Mouse (Mus musculus) embryonic facial prominence, embryonic 14.5 days (tissue): ENCODE data around the gene Adnp. TPM values are rescaled to one million over a fixed set of nuclear protein-coding genes. Genes with fewer than 3 reads are reported as not detected.

Experiments used
- ATAC-seq: fragments of 200-750 bp; cut with Nextera tagmentation; 2 replicates; pipeline ENCODE4 v1.8.0; 2017; ENCODE audit warnings: low read depth, moderate number of reproducible peaks, moderate TSS enrichment
- DNase-seq: peaks from one replicate; pipeline ENCODE4 v3.0.0-alpha.2; 2015; ENCODE audit warnings: low spot score
- H3K27ac ChIP-seq: fragments of 300-500 bp; sonication (generic); replicated peaks from 2 replicates; pipeline ENCODE4 v1.5.1; 2014; ENCODE audit warnings: low read depth, mild to moderate bottlenecking, low read length, moderate library complexity
- H3K27me3 ChIP-seq: fragments of 300-500 bp; sonication (generic); replicated peaks from 2 replicates; pipeline ENCODE4 v1.6.1; 2014; ENCODE audit warnings: low read length; ENCODE audit not compliant: control insufficient read depth, insufficient read depth
- H3K36me3 ChIP-seq: fragments of 300-500 bp; sonication (generic); 2 replicates; pipeline ENCODE4 v1.6.1; 2014; ENCODE audit warnings: low read length, mixed read lengths; ENCODE audit not compliant: control insufficient read depth, insufficient read depth
- H3K4me1 ChIP-seq: fragments of 300-500 bp; sonication (generic); 2 replicates; pipeline ENCODE4 v1.6.1; 2014; ENCODE audit warnings: antibody characterized with exemption, low read length; ENCODE audit not compliant: control insufficient read depth, insufficient read depth
- H3K4me2 ChIP-seq: fragments of 300-500 bp; sonication (generic); 2 replicates; pipeline ENCODE4 v1.6.1; 2014; ENCODE audit warnings: low read depth, mild to moderate bottlenecking, low read length, moderate library complexity, mixed read lengths
- H3K4me3 ChIP-seq: fragments of 300-500 bp; sonication (generic); 2 replicates; pipeline ENCODE4 v1.5.1; 2014; ENCODE audit warnings: low read depth, mild to moderate bottlenecking, low read length
- H3K9ac ChIP-seq: fragments of 300-500 bp; sonication (generic); 2 replicates; pipeline ENCODE4 v1.6.1; 2014; ENCODE audit warnings: low read depth, mild to moderate bottlenecking, low read length, moderate library complexity, mixed read lengths
- H3K9me3 ChIP-seq: fragments of 300-500 bp; sonication (generic); 2 replicates; pipeline ENCODE4 v1.6.1; 2016; ENCODE audit warnings: low read length; ENCODE audit not compliant: control insufficient read depth
- WGBS: fragments of 180-500 bp; shearing (Covaris S2); extraction: QIAGEN DNeasy Blood & Tissue Kit; methylation state at CpG from one replicate; pipeline ENCODE4 v1.1.7; 2014; 5-methylcytosine and 5-hydroxymethylcytosine counted together
- polyA plus RNA-seq: library from polyadenylated mRNA; unstranded; fragments of >200 nt; fragmentation: Nextera tagmentation; extraction: Ambion mirVana; gene quantifications from 2 replicates; pipeline ENCODE4 v1.2.1, GENCODE M21; 2014

Adnp gene
- polyA plus RNA-seq, 1 experiment from 2014 or later = 2.5 TPM

DNA sequence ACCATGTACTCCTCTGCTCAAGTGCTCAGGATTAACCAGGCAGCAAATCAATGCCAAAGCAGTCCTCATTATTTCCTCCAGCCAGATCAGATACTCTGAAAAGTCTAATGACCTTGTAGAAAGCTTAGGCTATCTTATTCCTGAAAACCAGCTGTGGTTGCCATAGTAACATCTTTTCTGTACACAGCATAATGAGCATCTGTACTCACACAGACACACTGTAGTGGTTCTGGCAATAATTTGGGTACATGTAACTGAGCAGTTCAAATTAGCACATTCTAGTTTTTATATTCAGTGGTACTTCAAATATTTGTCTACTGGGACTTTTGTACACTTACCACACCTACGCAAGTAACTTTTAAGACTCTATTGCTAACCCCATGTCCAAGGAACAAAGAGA lies 8.5 kb downstream of the Adnp start:
- DNase-seq = no peak
- peak; percentile 47; the same call in 1 of the 2 replicates for ATAC-seq
- no peak overlapping the region for H3K27ac ChIP-seq
- H3K9me3 ChIP-seq = peaks cover 2% of the 10 kb centered on the region; the same call in 1 of the 2 replicates
- peaks cover 37% of the 10 kb centered on the region for H3K4me1 ChIP-seq
- H3K4me3 ChIP-seq = no peak overlapping the region
- H3K9ac ChIP-seq = no peak overlapping the region
- no peaks in the 10 kb centered on the region for H3K27me3 ChIP-seq
- peaks cover 24% of the 10 kb centered on the region for H3K36me3 ChIP-seq
- H3K4me2 ChIP-seq = no peak overlapping the region
- 80% methylated on average over 1 of the region's 1 CpGs for WGBS

- WGBS = 54% methylated on average over 2 of the region's 2 CpGs
- Histone ChIP-seq H3K9me3 (no peaks in the 10 kb centered on the region), H3K27me3 (no peaks in the 10 kb centered on the region), H3K27ac (no peak overlapping the region), H3K4me3 (no peak overlapping the region), H3K4me1 (peaks cover 38% of the 10 kb centered on the region), H3K36me3 (peaks cover 35% of the 10 kb centered on the region), H3K4me2 (no peak overlapping the region), H3K9ac (no peak overlapping the region)
- no peak for DNase-seq
- ATAC-seq = no peak
These were observed 11.2 kb downstream of the Adnp start for GRCm38 (mm10) chr2:168195721-168196120.

- DNase-seq (no peak), ATAC-seq (no peak)
- Histone ChIP-seq H3K4me1 (peaks cover 27% of the 10 kb centered on the region), H3K4me3 (no peak overlapping the region), H3K27ac (no peak overlapping the region), H3K36me3 (peaks cover 37% of the 10 kb centered on the region), H3K27me3 (no peaks in the 10 kb centered on the region), H3K4me2 (no peak overlapping the region), H3K9ac (no peak overlapping the region), H3K9me3 (no peaks in the 10 kb centered on the region)
- 67% methylated on average over 2 of the region's 2 CpGs for WGBS
These were observed 13.2 kb downstream of the Adnp start for GRCm38 (mm10) chr2:168193685-168194084.

DNA sequence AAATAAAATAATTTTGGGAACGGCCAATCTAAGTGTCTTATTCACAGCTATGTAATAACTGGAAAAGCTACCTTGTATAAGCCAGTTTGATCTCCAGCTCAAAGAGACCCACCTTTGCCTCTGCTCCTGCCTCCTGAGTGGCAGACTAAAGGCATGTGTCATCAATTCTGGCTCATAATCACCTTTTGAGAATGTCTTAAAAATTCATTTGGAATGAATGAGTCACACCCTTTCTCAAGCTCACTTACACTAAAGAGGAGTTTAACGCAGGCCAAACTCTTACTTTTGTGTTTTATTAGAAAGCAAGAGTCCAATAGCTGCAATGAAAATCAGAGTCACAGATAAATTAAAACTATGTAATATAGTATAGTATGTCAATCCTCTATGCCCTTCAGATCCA lies 15.1 kb downstream of the Adnp start:
- peaks cover 26% of the 10 kb centered on the region for H3K4me1 ChIP-seq
- no peak overlapping the region for H3K27ac ChIP-seq
- no peaks in the 10 kb centered on the region for H3K27me3 ChIP-seq
- 89% methylated on average over 2 of the region's 2 CpGs for WGBS
- H3K4me3 ChIP-seq = no peak overlapping the region
- peaks cover 46% of the 10 kb centered on the region for H3K36me3 ChIP-seq
- DNase-seq (no peak), ATAC-seq (no peak)
- H3K9ac ChIP-seq = no peak overlapping the region
- no peak overlapping the region for H3K4me2 ChIP-seq
- H3K9me3 ChIP-seq = no peaks in the 10 kb centered on the region

- WGBS = 31% methylated on average over 7 of the region's 7 CpGs
- Histone ChIP-seq H3K4me1 (no peaks in the 10 kb centered on the region), H3K9me3 (no peaks in the 10 kb centered on the region), H3K4me3 (no peak overlapping the region), H3K27ac (no peak overlapping the region), H3K36me3 (peaks cover 32% of the 10 kb centered on the region), H3K27me3 (no peaks in the 10 kb centered on the region), H3K9ac (no peak overlapping the region), H3K4me2 (no peak overlapping the region)
- DNase-seq (no peak), ATAC-seq (no peak)
These were observed 31.0 kb downstream of the Adnp start for GRCm38 (mm10) chr2:168175946-168176345.

DNA sequence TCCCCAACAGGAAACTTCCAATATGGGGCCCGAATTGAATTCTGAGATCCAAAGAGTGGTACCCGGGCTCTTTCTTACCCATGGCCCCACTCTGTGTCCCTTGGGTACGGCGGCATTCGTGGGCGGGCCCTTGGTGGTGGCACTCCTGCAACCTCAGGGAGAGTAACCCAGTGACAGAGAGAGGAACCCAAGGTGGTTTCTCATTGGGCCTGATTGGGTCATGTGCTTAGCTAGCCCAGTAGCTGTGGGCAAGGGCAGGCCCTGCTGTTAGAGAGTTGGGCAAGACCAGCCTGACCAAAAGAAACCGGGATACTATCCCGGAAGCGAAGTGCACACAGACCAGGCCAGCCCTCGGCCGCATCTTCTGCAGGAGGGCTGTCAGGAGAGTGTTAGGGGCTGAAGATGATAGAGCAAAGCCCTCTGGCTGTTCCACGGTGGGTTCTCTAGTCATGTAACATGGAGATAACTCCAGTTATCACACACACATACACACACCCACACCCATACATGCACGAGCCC lies 36.7 kb downstream of the Adnp start:
- Histone ChIP-seq H3K9ac (peak overlapping the region; percentile 38; the same call in 1 of the 2 replicates), H3K4me2 (peak overlapping the region; percentile 18; the same call in 1 of the 2 replicates), H3K27ac (peak overlapping the region; percentile 65), H3K9me3 (no peaks in the 10 kb centered on the region), H3K4me3 (no peak overlapping the region), H3K27me3 (no peaks in the 10 kb centered on the region), H3K36me3 (peaks cover 8% of the 10 kb centered on the region), H3K4me1 (peaks cover 23% of the 10 kb centered on the region)
- 8% methylated on average over 12 of the region's 13 CpGs for WGBS
- ATAC-seq = peak; percentile 69
- DNase-seq = peak; percentile 68

- Histone ChIP-seq H3K4me3 (no peak overlapping the region), H3K9me3 (no peaks in the 10 kb centered on the region), H3K27ac (peak overlapping the region; percentile 65), H3K4me1 (peaks cover 23% of the 10 kb centered on the region), H3K36me3 (0 out of 2 replicates have a peak, but pooled peaks cover 3% of the 10 kb centered on the region), H3K9ac (peak overlapping the region; percentile 38; the same call in 1 of the 2 replicates), H3K4me2 (peak overlapping the region; percentile 18; the same call in 1 of the 2 replicates), H3K27me3 (no peaks in the 10 kb centered on the region)
- DNase-seq (no peak), ATAC-seq (peak; percentile 7; the same call in 1 of the 2 replicates)
- 4% methylated on average over 9 of the region's 9 CpGs for WGBS
These were observed 37.2 kb downstream of the Adnp start for GRCm38 (mm10) chr2:168169800-168170113.

DNA sequence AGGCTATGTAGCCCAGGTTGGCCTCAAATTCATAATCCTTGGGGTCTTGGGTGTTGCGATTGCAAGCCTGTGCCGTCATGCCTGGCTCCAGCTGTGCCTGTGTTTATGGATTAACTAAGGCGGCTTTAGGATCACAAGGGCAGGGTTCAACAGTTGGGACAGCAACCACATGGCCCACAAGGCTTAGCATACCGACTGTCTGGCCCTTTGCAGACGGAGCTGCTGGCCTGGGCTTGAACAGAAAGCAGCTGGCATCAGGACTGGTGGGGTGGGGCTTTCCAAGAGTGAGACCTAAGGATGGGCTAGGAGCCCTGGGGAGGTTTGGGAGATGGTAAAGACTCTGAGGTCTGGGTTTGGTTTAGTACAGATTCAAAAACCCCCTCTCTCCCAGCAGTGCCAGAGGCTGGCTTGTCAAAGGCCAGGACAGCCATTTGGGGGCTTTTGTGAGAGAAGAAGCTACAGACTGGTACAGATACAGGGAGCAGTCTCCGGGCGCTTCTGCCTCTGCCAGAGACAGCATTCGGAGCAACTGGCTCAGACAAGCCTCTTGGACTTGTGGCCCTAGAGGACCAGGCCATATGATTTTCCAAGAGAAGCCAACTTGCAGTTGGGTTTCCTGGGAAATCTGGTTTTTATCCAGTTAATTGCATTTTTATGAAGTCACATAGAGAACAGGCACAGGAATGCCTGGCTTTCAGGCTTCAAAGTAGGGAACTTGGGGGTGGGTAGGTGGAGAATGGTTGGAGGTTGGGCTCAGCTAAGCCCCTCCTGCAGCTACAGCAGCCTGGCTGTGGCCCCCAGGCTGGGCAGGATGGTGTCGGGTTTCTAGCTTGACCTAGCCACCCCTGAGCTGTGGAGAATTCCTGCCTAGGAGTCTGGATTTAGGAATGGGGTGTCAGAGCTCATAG lies 37.8 kb downstream of the Adnp start:
- Histone ChIP-seq H3K27ac (peak overlapping the region; percentile 65), H3K4me3 (no peak overlapping the region), H3K4me2 (0 out of 2 replicates have a peak overlapping the region, but pooled peaks have one; percentile 18), H3K9me3 (no peaks in the 10 kb centered on the region), H3K4me1 (peaks cover 23% of the 10 kb centered on the region), H3K9ac (no peak overlapping the region), H3K27me3 (no peaks in the 10 kb centered on the region), H3K36me3 (0 out of 2 replicates have a peak, but pooled peaks cover 3% of the 10 kb centered on the region)
- peak; percentile 79 for DNase-seq
- peak; percentile 62 for ATAC-seq
- WGBS = 21% methylated on average over 9 of the region's 9 CpGs
